Mouse (Mus musculus): Measurements from ENCODE around the gene B230104I21Rik.

Gene B230104I21Rik

DNA sequence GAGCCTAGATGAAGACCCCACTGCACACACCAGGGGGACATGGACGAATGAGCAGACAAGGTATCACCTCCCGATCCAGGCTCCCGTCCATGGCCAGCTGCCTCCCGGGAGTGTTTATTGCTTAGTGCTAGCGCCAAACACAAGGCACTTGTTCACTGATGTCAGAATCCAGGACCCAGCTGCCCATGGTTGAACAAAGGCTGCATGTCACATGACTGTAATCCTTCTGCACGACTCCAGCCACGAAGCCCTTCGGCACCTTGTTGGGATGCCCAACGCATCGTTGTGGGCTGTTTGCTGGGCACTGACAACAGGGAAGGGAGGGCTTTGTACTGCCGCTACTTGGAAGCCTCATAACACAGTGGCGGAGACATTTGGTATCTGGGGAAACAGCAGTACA, at the start of gene B230104I21Rik:
Gene B230104I21Rik (plus strand): TSS at position 367 of the 400 bp plus-strand sequence.
- DNase-seq = no peak

- no peak for DNase-seq
Measured at GRCm38 (mm10) chr4:154293735-154294201, 42.2 kb upstream of the B230104I21Rik start.

DNA sequence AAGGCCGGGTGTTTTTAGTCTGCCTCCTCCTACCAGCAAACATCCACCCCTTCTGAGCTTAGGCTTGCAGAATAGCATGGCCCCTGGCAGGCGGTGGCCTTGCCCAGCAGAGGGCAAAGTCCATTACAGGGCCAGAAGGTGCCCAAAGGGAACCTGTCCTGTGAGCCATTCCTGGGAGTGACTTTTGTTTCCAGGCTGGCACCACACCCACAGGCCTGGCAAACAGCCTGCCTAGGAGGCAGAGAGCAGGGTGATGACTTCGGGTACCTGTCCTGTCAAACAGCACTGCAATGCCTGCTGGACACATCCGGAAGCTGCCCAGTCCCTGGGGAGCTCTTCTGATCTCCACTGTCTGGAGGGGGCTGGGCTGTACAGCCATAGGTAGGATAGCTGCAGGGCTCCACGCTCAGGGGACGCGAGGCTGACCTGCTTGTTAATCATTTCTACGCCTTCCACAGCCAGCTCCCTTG, 41.6 kb upstream of the B230104I21Rik start:
- no peak for DNase-seq

GRCm38 (mm10) chr4:154297761-154298160, 38.2 kb upstream of the B230104I21Rik start:
- no peak for DNase-seq

DNA sequence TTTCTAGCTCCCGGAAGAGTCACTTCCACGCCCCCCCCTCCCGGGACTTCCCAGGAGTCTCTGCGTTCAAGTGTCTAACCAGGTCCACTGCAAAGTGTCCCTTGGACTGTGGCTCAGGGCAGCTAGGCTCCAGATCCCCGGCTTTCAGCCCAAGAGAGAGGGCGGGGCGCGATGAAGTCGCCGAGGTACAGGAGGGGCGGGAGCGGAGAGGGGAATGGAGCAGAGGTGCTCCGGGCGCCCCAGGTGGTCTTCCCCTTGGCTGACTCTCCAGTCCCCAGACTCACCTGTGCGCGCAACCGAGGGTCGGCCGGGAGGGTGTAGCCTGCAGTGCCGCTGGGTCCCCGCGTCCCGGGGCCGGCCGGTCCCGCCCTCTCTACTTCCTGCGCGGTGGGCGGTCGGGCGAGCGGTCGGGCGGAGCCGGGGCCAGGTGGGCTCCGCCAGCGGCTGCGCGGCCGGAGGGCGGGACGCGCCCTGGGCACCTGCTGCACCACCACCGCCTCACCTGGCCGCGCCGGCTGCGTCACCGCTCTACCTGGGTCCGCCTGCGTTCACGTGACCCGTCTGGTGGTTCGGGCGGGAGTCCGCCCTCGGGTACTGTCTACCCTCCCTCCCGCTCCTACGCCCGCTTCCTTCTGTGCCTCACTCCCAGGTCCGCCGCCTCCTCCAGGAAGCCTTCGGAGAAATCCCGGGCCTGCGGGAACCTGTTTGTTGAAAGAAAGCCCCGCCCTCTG, 36.2 kb upstream of the B230104I21Rik start:
- DNase-seq = peak; percentile 24

DNA sequence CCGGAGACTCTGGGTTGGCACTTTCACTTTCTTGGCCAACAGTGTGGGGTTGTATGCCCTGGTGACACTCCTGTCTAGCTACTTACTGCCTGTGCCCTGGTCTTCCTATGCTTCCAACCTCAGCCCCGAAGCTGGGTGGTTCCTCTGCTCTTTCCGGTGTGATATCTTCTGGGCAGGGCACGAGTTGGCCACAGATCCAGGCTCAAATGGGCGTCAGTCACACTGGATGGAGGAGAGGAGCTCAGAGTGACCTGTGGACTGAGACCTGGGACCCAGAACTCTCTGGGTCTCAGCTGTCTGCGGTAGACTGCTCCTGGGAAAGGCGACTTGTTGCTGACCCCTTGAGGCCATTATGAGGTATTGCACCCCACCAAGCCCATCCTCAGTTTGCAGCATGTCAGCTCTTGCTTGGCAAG, 34.5 kb upstream of the B230104I21Rik start, which contains the start of gene Arhgef16:
Gene Arhgef16 (minus strand): TSS at position 211 of the 416 bp plus-strand sequence.
- peak; percentile 44 for DNase-seq

DNA sequence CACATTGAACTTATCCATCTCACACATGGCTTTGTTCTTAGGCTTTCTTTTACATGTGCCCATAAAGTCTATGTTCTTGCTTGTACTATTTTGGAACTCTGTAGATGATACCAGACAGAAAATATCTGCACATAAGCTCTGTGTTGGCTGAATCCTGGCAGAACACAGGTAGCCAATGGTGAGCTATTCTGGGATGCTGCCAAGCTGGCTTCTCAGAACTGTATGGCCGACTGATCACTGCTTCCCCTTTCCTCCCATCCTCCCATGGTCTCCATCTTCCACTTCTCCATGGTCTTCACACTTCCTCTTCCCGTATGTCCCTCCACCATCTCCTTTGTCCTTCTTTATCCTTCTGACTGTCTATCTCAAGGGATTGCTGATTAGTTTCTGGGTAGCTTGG, 26.8 kb upstream of the B230104I21Rik start:
- no peak for DNase-seq

DNA sequence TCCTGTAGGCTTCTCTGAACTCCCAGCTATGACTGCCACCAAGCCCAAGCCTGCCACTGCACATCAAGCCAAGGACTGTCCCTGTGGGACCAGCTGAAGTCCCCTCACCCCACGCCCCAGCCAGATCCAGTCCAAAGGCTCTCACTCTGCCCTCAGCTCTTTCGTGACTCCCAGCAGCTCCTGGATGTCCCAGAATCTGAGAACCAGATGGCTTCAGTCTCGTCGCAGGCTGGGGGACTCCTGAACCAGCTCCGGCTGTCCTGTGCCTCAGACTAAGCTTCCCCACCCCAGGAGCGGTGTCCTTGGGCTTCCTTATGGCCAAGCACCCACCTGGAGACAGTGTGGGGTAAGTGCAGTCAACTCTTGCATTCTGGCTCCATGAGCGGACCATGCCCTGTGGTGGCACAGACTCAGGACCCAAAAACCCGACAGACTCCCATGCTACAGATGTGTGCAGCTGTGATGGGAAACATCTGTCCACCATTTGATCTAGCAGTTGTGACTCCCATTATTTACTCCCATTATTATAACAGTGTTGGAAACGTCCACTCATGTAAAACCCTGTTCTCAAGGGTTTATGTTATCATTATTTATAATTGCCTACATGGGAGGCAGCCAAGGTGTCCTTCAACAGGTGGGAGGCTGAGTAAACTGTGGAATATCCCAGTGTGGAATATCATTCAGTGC, 25.2 kb upstream of the B230104I21Rik start:
- no peak for DNase-seq

DNA sequence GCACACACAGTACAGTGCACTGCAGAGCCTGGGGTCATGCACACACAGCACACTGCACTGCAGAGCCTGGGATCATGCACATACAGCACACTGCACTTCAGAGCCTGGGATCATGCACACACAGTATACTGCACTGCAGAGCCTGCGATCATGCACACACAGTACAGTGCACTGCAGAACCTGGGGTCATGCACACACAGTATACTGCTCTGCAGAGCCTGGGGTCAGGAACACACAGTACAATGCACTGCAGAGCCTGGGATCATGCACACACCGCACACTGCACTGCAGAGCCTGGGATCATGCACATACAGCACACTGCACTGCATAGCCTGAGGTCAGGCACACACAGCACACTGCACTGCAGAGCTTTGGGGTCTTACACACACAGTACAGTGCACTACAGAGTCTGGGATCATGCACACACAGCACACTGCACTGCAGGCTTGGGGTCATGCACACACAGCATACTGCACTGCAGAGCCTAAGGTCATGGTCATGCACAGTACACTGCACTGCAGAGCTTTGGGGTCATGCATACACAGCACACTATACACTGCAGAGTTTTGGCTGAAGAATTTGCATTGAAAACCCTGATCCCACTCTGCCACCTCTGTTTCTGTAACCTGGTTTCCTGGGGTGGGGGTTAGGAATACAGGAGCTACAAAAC, 23.6 kb upstream of the B230104I21Rik start:
- no peak for DNase-seq

DNA sequence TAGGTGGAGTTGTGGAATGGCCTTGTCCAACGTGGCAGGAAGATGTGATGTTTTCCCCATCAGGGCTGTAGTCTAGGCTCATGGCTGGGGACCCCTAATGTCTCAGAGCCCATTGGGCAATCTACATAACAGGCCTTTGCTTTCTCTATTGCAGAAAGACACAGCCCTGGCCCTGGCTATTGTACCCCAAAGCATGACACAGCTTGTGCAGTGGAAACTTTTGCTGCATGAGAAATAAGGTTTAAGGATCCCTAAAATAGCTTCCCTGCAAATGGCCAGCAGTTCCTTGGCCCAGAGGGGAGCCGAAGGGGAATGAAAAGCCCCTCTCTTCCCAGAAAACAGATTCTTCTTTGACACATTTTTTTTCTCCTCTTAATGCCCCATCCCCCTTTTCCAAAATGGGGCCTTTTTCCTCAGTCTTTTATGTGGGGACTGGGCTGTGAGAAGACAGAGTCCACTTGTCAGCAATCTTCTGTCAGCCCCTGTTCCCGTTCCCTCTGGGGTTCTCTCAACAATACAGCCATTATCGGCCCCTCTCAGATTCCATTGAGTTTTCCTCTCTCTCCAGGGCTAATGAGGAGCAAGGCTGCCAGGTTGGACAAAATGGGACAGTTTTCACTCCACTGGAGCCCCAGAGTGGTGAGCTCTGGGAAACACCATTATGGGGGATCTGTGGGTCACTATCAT, 22.8 kb upstream of the B230104I21Rik start:
- DNase-seq = no peak

GRCm38 (mm10) chr4:154313622-154313967, 22.3 kb upstream of the B230104I21Rik start:
- no peak for DNase-seq

- DNase-seq = no peak
Measured at GRCm38 (mm10) chr4:154325410-154325809, 10.5 kb upstream of the B230104I21Rik start.

- peak; percentile 59 for DNase-seq
Measured at GRCm38 (mm10) chr4:154328431-154328830, 7.5 kb upstream of the B230104I21Rik start.

DNA sequence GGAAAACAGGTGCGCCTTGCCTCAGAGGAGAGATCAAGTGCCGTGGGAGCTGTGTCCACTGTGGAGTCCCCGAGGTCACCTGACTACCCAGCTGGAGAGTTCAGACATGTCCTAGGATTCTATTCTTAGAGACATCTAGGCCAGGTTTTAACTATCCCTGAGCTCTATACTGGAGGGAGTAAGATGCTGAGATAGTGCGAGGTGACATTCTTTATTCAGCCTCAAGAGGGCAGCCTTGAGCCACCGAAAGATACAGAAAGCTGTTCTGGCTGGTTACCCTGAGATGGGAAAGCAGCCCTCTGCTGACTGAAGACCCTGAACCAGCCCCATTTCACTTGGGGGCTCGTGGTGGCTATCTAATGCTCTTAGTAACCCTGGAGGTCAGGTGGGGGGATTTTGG, 7.1 kb upstream of the B230104I21Rik start:
- peak; percentile 72 for DNase-seq

GRCm38 (mm10) chr4:154330001-154330400, 5.9 kb upstream of the B230104I21Rik start:
- DNase-seq = no peak

GRCm38 (mm10) chr4:154331271-154331670, 4.7 kb upstream of the B230104I21Rik start:
- DNase-seq = no peak

- DNase-seq = no peak
Measured at GRCm38 (mm10) chr4:154333300-154333699, 2.6 kb upstream of the B230104I21Rik start.

DNA sequence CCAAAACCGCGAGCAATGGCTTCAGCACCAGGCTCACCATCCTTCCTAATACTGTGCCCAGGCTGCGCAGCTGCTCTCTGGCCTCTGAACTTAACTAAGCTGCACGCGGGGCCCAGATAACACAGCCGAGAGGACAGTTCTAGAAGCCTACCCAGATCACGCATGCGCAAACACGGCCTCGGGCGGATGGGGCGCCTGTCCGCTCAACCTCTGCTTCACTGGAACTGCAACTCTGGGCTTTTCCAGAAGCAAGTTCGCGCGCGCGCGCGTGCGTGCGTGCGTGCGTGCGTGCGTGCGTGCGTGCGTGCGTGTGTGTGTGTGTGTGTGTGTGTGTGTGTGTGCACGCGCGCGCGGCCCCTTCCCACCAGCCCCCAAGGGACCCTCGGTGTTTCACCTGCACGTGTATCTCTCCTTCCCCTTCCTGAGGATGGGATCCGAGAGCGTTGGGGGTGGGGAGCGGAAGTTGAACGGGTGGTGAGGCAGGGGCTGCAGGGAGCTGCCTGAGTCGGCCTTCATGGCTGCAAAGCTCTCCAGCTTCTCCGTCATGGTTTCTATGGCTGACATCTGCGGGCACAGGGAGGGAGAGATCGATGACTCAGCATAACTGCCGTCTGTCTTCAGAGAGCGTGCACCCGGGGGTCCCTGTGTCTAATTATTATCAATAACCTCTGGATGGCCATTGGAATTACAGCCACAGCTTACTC, 1.1 kb upstream of the B230104I21Rik start:
- DNase-seq = peak; percentile 60

DNA sequence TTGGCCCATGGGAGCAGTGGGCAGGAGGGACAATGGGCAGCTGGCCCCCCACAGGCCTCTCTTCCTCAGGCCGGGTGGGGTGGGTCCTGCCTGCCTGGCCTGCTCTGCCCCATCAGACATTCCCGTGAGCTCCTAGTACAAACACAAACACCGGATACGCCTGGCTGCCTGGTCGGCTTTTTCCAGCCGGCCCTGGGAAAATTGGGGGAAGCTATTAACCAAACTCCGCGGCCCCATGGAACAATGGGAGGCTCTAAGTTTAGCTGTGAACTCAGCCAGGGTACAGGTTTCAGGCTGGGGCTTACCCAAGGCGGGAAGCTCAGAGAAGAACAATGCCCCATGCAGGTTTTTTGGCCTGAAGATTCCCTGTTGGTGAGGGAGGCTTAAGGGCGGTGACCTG, 723 bp downstream of the B230104I21Rik start:
- no peak for DNase-seq

- no peak for DNase-seq
Measured at GRCm38 (mm10) chr4:154346731-154347522, 11.0 kb downstream of the B230104I21Rik start.

DNA sequence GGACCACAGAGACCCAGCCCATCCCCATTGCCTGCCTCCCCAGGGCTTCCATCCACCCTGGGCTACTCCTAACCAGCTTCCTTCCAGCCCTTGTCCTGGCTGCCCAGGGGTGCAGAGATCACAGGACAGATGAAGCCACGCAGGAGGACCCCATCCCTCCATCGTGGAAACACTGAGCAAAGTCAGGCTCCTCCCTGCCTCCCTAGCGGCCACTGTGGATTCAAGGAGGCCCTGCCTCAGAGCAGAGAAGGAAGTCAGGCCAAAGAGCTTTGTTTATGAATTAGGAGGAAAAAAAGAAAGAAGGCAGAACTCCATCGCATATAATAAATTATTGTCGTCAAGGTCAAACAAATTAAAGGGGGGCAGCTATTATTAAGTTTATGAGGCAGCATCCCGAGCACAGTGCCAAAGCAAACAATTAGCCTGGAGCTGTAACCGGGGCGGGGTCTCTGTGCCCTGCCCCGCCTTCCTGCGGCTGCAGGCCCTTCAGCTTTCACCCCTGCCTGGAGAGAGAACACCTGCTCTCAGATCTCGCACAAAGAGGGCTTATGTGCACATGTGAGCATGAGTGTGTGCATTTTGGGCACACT, 12.4 kb downstream of the B230104I21Rik start:
- DNase-seq = no peak

All from thymus, postnatal 4 days (tissue).